Mouse (Mus musculus) megakaryocyte, adult 5-6 weeks (primary cell): ENCODE measurements around the gene Hs6st3. TPM values are rescaled to one million over a fixed set of nuclear protein-coding genes. Genes with fewer than 3 reads are reported as not detected.
A peak's percentile ranks its signal among the peaks of the same experiment; 100 is the strongest.

Experiments
- ATAC-seq: 2 replicates; pipeline ENCODE4 v1.8.0; 2016; ENCODE audit warnings: mild to moderate bottlenecking, inconsistent platforms; ENCODE audit not compliant: poor library complexity, severe bottlenecking
- total RNA-seq, 2 experiments: library from RNA; stranded (forward) in 1 of 2; stranded (reverse) in 1 of 2; fragments of 153-499, 151-499 nt in 1 of 2; fragments of 221-1000, 200-1000 nt in 1 of 2; gene quantifications; 2 replicates each; pipeline versions ENCODE4 v1.2.3 to v1.2.4; 2015 to 2017

The Hs6st3 gene
- total RNA-seq, 2 experiments from 2014 or later, result not detected

DNA sequence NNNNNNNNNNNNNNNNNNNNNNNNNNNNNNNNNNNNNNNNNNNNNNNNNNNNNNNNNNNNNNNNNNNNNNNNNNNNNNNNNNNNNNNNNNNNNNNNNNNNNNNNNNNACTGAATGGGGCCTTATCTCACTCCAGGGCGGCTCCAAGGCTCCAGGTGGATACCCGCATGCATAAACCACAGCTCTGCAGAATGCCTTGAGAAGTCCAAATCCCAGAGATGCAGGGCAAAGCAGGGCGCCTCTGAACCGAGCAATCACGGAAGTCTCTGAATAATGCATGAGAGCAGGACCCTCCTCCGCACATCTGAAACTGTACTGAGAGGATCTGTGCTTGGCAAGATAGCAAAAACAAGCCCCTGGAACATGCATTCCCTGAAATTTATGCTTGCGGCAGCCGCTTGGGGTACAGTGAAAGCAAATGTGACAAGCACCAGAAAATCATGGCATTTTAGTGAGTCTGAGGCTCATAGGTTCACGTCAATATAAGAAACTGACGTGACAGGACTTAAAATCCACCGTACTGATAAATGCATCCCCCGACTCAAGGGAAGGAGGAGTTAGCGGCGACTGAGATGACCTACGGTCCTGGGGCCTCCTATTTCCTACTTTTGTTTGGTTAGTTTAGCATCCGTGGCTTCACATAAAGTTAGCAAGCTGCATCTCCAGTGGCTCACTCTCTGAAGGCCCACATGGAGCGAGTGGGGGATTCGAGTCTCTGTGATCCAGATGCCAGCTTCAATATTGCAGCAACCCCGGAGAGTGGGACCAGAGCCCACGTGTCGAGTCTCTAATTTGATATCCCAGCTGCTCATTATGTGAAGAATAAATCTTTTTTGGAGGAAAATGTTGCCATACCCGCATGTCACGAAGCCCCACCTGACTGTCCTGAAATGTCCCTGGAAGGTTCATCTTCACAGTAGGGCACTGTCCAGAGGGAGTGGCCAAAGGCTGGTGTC is 719.5 kb downstream of the Hs6st3 start:
- ATAC-seq, result no peak

DNA sequence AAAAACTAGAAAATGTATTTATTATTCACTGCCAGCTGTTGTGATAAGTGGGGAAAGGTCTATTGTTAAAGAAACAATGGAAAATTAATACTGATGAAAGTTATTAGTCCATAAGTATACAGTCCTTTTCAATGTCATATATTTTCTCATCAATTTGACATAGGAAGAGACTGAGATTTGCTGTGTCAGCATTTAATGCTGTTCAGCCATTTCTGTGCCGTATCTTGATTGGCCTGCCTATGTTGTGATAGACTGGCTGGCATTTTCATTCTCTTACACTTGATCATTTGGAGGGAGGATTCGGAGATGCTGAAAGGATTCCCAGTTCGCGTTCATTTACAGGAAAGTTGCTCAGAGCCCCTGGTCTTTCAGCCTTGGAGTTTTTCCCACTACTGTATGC is 735.5 kb downstream of the Hs6st3 start:
- ATAC-seq, result no peak

DNA sequence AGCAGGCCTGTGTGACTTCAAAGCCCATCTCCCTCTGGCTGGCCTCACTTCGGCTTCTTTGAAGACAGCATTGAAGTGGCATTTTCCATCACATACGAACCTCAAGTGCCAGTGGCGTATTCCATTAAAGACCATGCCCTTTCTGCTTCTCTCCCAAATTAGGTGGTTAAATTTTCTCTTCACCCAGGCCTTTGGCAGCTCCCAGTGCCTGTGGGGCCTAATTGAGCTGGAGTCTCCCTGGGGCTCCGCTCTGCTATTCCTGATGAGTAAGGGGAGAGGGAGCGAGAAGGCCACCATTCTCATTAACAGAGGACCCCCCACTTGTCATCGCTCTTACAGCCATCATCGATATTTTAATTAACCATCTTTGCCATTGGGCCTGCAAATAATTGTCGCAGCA is 754.8 kb downstream of the Hs6st3 start:
- no peak for ATAC-seq

DNA sequence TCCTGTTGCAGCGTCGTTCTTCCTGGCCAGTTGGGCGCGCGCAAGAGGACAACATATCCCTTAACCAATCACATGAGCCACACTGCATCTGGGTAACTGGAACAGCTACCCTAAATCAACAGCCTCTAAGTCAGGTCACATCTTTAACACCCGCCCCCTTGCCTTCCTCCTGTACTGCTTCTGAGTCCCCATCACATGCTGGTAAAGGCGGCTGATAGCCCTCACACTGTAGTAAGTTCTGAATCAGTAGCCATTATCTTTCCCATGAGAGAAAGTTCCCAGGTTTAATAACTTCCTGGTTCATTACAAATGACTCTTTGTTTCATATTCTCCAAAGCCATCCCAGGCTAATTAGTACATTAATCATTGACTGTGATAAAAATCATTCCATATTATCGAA is 757.0 kb downstream of the Hs6st3 start:
- ATAC-seq, result no peak

DNA sequence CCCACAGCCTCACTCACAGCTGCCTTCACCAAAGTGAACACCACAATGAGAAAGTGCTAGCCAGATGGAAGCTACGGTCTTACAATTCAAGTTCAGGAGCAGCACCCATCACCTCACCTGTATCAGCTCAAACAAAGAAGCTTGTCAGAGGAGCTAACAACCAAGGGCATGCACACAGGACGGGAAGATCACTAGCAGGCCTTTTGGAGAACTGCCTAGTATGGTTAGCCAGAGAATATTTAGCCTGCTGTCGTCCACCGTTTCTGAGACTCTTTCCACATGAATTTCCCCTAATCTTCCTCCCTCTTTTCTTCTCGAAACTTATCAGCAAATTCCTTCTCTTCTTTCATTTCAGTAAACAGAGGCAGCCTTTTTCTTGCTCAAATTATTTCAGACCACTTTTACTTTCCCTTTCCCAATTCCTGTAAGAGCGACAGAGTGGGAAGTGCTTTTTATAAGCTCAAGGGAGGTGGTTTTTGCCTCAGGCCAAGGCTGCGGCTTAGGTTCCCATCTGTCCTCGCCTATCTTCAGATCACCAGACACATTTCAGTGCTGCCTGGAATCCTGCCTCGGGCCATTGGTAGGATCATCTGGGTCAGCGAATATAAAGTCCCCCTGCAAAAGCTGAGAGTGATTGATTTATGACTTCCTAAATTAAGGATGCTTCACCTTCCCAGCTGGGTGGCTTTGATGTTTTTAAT is 757.8 kb downstream of the Hs6st3 start:
- peak; percentile 40 for ATAC-seq

DNA sequence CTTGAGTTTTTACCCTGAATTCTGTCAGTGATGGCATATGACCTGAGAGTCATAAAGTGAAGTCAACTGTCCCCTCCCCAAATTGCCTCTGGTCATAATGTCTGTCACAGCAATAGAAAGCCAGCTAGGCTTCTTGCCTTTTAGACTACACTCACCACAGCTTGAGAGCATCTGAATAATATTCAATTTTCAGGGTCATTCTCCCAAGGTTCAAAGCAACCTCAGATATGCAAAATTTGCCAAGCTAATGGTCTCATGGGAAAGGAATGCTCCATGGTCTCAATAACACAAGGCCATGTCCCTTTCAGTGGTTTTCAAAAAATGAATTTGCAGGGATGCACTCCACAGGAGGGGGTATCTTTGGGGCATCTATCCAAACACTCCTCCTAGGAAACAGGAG is 764.3 kb downstream of the Hs6st3 start:
- no peak for ATAC-seq

DNA sequence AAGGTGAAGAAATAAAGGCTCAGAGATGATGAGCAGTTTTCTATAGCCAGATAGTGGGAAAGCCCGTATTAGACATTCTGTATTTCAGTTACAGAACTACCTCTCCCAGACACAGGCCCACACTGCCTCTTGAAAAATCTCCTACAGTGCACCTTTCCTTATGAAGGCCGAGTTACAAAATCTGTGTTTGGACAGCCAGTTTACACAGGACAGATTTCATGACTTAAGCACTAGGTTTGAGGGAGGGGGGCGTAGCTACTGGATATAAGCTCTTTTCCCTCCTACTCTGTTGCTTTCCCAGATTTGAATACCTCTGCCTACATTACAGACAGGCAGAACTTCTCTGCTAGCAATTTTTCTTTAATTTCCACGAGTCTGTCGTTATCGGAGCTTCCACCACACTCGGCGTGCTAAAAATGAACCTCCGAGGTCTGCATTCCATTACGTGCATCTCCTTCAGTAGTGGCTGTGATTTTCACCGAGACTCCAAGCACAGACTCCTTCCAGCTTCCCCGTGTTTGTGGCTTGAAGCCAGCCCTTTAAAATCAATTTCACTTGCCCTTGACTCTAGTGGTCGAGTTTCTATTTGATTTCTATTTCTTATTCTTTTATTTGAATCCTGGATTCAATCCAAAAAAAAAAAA is 770.0 kb downstream of the Hs6st3 start:
- ATAC-seq, result no peak

DNA sequence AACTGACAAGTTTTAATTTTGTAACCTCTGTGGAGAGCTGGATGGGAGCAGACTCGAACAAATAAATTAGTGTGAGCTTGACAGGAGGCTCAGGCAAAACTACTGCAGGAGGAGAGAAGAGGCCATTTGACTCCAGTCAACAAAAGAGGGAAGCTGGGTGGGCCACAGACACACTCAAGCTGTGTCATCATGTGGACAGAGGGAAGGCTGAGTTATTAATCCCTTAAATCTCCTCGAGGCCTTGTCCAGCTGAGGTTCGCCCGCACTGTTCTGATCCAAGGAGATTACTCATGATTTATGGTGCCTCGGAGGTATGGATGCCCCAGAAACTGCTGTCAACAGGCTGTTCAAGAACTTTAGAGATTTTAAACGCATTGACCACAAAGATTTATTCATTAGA is 776.4 kb downstream of the Hs6st3 start:
- no peak for ATAC-seq

DNA sequence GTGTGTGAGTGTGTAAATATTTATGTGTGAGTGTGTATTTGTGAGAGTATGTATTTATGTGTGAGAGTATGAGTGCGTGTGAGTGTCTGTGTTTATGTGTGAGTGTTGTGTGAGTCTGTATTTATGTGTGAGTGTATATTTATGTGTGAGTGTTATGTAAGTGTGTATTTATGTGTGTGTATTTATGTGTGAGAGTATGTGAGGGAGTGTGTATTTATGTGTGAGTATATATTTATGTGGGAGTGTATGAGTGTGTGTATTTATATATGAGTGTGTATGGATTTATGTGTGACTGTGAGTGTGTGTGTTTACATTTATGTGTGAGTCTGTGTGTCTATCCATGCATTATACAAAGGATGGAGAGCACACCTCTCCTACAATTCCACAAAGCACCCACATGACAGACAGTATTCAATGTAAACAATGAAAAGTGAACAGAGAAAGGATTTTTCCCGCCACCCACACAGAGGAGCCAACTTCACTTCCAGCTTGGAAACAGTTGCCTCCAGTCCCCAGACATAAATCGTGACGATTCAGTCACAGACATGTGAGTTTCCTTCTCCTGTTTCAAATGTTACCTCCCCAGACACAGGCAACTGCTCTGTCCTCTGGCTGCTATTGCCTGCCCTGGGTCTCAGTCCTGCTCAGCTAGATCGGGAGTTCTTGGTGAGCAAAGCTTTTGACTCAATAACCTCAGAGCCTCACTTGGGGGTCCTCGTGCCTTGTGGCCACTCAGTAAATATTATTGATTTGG is 780.3 kb downstream of the Hs6st3 start:
- no peak for ATAC-seq

DNA sequence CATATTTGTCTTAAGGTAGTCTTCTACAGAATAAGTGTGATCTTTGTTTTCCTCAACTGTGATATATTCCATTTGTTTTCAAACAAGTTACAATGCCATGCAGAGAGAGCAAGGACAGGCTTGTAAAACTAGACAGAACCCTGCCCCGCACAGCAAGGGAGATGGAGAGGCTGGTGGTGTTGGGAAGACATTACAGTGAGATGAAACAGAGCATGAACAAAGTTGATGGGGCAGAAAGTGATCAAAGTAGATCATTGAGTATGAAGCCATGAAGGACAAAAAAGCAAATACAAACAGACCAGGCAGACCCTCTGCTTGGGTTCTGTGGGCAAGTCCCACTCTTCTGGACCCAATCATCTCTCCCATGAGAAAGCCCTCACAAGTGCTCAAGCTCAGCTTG is 781.0 kb downstream of the Hs6st3 start:
- no peak for ATAC-seq

Other genes with a start within 250 kb of the Hs6st3 start
- gene Dzip1, start 212.9 kb upstream of the Hs6st3 start, total RNA-seq (2015), result 0.02 and 0.36 TPM in 2 replicates
- gene Dzip1, start 212.9 kb upstream of the Hs6st3 start, total RNA-seq (2017), result 0.04 and 0.61 TPM in 2 replicates
- gene Dnajc3, start 200.4 kb upstream of the Hs6st3 start, total RNA-seq (2015), result 42.9 and 43.6 TPM in 2 replicates
- gene Dnajc3, start 200.4 kb upstream of the Hs6st3 start, total RNA-seq (2017), result 72.4 and 74.1 TPM in 2 replicates
- gene Uggt2, start 38.9 kb upstream of the Hs6st3 start, total RNA-seq (2015), result 0.58 and 1.6 TPM in 2 replicates
- 1.2 and 2.2 TPM in 2 replicates for gene Uggt2, start 38.9 kb upstream of the Hs6st3 start, total RNA-seq (2017)